Mouse (Mus musculus) hindbrain, embryonic 11.5 days (tissue): Measurements from ENCODE around the gene Stk32b. TPM values are rescaled to one million over a fixed set of nuclear protein-coding genes. Genes with fewer than 3 reads are reported as not detected.

Source experiments
- ATAC-seq: fragments of 200-750 bp; cut with Nextera tagmentation; 2 replicates; pipeline ENCODE4 v1.8.0; 2017; ENCODE audit warnings: mild to moderate bottlenecking, moderate TSS enrichment, moderate library complexity; ENCODE audit not compliant: low FRiP score
- DNase-seq: peaks from one replicate; pipeline ENCODE4 v3.0.0-alpha.2; 2015; ENCODE audit warnings: low spot score
- H3K27ac ChIP-seq: fragments of 300-500 bp; sonication (generic); 2 replicates; pipeline ENCODE4 v1.5.1; 2014; ENCODE audit warnings: mild to moderate bottlenecking, low read depth, low read length
- H3K27me3 ChIP-seq: fragments of 300-500 bp; sonication (generic); 2 replicates; pipeline ENCODE4 v1.6.1; 2014; ENCODE audit warnings: mild to moderate bottlenecking, low read length, moderate library complexity, mixed read lengths; ENCODE audit not compliant: control insufficient read depth, insufficient read depth
- H3K36me3 ChIP-seq: fragments of 300-500 bp; sonication (generic); 2 replicates; pipeline ENCODE4 v1.6.1; 2014; ENCODE audit warnings: mild to moderate bottlenecking, low read length, moderate library complexity, mixed read lengths; ENCODE audit not compliant: control insufficient read depth, insufficient read depth
- H3K4me1 ChIP-seq: fragments of 300-500 bp; sonication (generic); replicated peaks from 2 replicates; pipeline ENCODE4 v1.6.1; 2014; ENCODE audit warnings: low read length, mixed read lengths; ENCODE audit not compliant: control insufficient read depth, insufficient read depth
- H3K4me2 ChIP-seq: fragments of 300-500 bp; sonication (generic); replicated peaks from 2 replicates; pipeline ENCODE4 v1.6.1; 2014; ENCODE audit warnings: mild to moderate bottlenecking, low read depth, low read length
- H3K4me3 ChIP-seq: fragments of 300-500 bp; sonication (generic); 2 replicates; pipeline ENCODE4 v1.5.1; 2014; ENCODE audit warnings: low read depth, low read length
- H3K9ac ChIP-seq: fragments of 300-500 bp; sonication (generic); 2 replicates; pipeline ENCODE4 v1.6.1; 2014; ENCODE audit warnings: low read depth, low read length
- H3K9me3 ChIP-seq: fragments of 300-500 bp; sonication (generic); 2 replicates; pipeline ENCODE4 v1.6.1; 2016; ENCODE audit warnings: low read length; ENCODE audit not compliant: control insufficient read depth
- WGBS: fragments of 180-500 bp; shearing (Covaris S2); extraction: QIAGEN DNeasy Blood & Tissue Kit; methylation state at CpG from one replicate; pipeline ENCODE4 v1.1.7; 2014; 5-methylcytosine and 5-hydroxymethylcytosine counted together
- polyA plus RNA-seq: library from polyadenylated mRNA; unstranded; fragments of >200 nt; fragmentation: Nextera tagmentation; extraction: Ambion mirVana; gene quantifications from 2 replicates; pipeline ENCODE4 v1.2.1, GENCODE M21; 2014

Stk32b gene
- polyA plus RNA-seq, 1 experiment from 2014 or later = 6.3 TPM

DNA sequence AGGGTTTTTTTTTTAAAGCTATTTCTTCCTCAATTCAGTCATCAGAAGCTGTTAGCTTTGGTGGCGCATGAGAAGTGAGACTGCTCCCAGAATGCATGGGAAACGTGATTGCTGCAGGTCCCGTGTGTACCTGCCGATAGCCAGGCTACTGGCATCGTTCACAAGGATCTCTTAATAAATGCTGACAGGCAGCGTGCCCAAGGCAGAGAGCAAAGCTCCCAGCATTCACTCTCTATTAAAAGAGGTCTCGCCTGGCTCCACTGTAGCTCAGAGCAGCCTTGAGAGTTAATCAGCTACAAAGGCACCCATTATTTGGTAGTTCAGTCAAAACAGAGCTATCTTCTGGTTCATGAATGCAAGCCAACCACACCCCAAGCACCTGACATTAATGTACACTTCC lies 72.9 kb downstream of the Stk32b start:
- no peaks in the 10 kb centered on the region for H3K36me3 ChIP-seq
- 84% methylated on average over 7 of the region's 7 CpGs for WGBS
- no peaks in the 10 kb centered on the region for H3K27me3 ChIP-seq
- no peak overlapping the region for H3K9ac ChIP-seq
- DNase-seq (no peak), ATAC-seq (no peak)
- no peaks in the 10 kb centered on the region for H3K9me3 ChIP-seq
- no peak overlapping the region for H3K27ac ChIP-seq
- no peak overlapping the region for H3K4me3 ChIP-seq
- no peak overlapping the region for H3K4me2 ChIP-seq
- H3K4me1 ChIP-seq = no peaks in the 10 kb centered on the region

- H3K9me3 ChIP-seq = no peaks in the 10 kb centered on the region
- H3K4me2 ChIP-seq = no peak overlapping the region
- no peak overlapping the region for H3K9ac ChIP-seq
- H3K27me3 ChIP-seq = no peaks in the 10 kb centered on the region
- ATAC-seq = no peak
- DNase-seq = no peak
- H3K27ac ChIP-seq = no peak overlapping the region
- H3K36me3 ChIP-seq = no peaks in the 10 kb centered on the region
- no peak overlapping the region for H3K4me3 ChIP-seq
- 88% methylated on average over 7 of the region's 7 CpGs for WGBS
- no peaks in the 10 kb centered on the region for H3K4me1 ChIP-seq
Observed at GRCm38 (mm10) chr5:37642486-37642885, 74.5 kb downstream of the Stk32b start.

- no peak overlapping the region for H3K4me3 ChIP-seq
- DNase-seq (no peak), ATAC-seq (no peak)
- H3K9ac ChIP-seq = no peak overlapping the region
- no peak overlapping the region for H3K4me2 ChIP-seq
- peaks cover 3% of the 10 kb centered on the region; the same call in 1 of the 2 replicates for H3K9me3 ChIP-seq
- no peaks in the 10 kb centered on the region for H3K36me3 ChIP-seq
- 70% methylated on average over 2 of the region's 2 CpGs for WGBS
- no peaks in the 10 kb centered on the region for H3K27me3 ChIP-seq
- H3K4me1 ChIP-seq = no peaks in the 10 kb centered on the region
- no peak overlapping the region for H3K27ac ChIP-seq
Observed at GRCm38 (mm10) chr5:37634791-37635190, 82.2 kb downstream of the Stk32b start.

DNA sequence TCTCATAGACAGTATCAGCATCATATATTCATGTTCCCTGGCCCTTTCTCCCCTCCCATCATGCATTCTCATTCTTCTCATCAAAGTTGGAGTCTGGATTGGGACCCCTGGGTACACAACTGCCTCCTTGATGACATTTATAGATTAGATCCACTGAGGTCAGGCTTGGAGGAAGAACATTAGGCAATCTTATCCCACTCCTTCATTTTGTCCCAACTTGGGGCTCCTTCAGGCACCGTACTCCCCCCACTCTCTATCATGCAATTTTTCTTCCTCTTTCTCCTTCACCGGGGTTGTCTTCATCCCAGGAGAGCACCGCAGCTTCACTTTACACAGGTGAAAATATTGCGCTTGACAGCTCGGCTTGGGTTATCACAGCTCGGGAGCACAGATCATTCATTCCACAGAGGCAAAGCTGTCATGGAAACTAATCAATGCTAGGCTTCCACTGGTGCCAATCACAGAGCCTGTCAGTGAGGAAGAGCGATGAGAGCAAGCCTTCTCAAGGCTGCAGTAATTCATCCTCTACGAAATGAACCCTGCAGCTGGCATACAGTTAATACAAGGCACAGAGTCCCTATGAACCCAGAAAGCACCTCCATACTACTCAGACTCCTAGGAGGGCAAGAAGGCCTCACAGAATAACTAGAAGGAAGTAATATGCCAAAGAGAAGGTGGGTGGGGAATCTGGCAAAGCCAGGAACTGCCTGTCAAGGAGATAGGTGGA lies 89.4 kb downstream of the Stk32b start:
- H3K9me3 ChIP-seq = peaks cover 3% of the 10 kb centered on the region; the same call in 1 of the 2 replicates
- no peak for DNase-seq
- H3K4me2 ChIP-seq = no peak overlapping the region
- ATAC-seq = no peak
- H3K4me3 ChIP-seq = no peak overlapping the region
- H3K36me3 ChIP-seq = no peaks in the 10 kb centered on the region
- 83% methylated on average over 8 of the region's 8 CpGs for WGBS
- no peaks in the 10 kb centered on the region for H3K27me3 ChIP-seq
- H3K9ac ChIP-seq = no peak overlapping the region
- H3K4me1 ChIP-seq = no peaks in the 10 kb centered on the region
- no peak overlapping the region for H3K27ac ChIP-seq

DNA sequence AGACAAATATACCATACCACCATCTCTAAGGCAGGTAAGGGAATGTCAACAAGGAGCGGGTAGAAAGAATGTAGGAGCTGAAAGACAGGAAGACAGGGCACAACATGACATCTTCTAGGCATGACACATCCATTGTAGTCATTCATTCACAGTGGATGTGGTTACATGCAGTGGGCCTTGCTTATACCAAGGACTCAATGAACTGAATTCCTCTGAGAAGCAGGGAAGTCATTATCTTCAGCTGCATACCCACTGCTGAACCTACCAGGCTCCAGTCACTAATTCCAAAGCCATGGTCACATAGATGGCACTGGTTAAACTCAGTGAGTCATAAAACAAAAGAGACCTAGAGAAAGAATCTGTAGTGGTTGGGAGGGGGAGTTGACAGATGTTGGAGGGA lies 105.1 kb downstream of the Stk32b start:
- H3K9me3 ChIP-seq = no peaks in the 10 kb centered on the region
- no peak for ATAC-seq
- no peaks in the 10 kb centered on the region for H3K27me3 ChIP-seq
- H3K4me1 ChIP-seq = no peaks in the 10 kb centered on the region
- no peak overlapping the region for H3K9ac ChIP-seq
- DNase-seq = no peak
- no peak overlapping the region for H3K4me3 ChIP-seq
- H3K4me2 ChIP-seq = no peak overlapping the region
- H3K27ac ChIP-seq = no peak overlapping the region
- 81% methylated on average over 1 of the region's 1 CpGs for WGBS
- H3K36me3 ChIP-seq = no peaks in the 10 kb centered on the region

GRCm38 (mm10) chr5:37599566-37599965 lies 117.4 kb downstream of the Stk32b start:
- Histone ChIP-seq H3K27me3 (no peaks in the 10 kb centered on the region), H3K36me3 (no peaks in the 10 kb centered on the region), H3K4me1 (no peaks in the 10 kb centered on the region), H3K4me2 (no peak overlapping the region), H3K9me3 (no peaks in the 10 kb centered on the region), H3K9ac (no peak overlapping the region), H3K4me3 (no peak overlapping the region), H3K27ac (no peak overlapping the region)
- DNase-seq (no peak), ATAC-seq (no peak)
- WGBS = 85% methylated on average over 1 of the region's 1 CpGs

DNA sequence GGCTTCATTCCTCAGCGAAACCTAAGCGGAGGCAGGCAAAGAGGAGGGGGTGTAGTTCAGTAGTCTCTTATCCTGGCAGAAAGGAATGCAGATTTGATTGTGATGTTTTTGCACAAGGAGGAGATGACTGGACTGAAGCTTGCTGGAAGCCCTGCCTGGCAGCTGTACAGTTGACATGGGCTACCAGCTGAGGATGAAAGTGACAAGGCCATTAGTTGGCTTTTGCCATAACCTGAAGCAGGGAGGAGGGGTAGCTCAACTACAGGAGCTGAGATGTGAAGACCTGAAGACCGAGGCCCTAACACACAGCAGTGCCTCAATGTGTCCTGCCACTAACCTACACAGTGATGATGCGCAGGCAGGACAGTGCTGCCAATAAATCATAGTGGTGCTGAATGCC lies 118.7 kb downstream of the Stk32b start:
- H3K27me3 ChIP-seq = no peaks in the 10 kb centered on the region
- no peaks in the 10 kb centered on the region for H3K36me3 ChIP-seq
- ATAC-seq = no peak
- H3K9me3 ChIP-seq = no peaks in the 10 kb centered on the region
- no peak overlapping the region for H3K9ac ChIP-seq
- H3K4me2 ChIP-seq = no peak overlapping the region
- H3K4me3 ChIP-seq = no peak overlapping the region
- DNase-seq = no peak
- no peaks in the 10 kb centered on the region for H3K4me1 ChIP-seq
- 94% methylated on average over 4 of the region's 4 CpGs for WGBS
- no peak overlapping the region for H3K27ac ChIP-seq

DNA sequence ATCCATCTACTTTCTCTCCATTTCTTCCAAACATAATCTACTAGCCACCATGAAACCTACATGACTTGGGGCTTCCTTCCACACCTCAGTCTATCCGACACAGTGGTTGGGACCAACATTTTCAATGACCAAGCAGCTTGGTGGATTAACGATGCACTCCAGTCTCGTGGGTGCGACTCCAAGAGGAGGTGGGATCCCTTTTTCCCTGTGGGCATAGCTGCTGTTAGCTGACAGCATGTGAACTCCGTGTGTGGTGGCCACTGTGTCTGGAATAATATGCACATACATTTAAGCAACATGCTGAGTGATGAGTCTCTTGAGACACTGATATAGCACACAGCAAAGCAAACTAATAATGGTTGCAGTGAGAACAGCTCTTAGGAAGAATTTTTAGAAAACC lies 124.6 kb downstream of the Stk32b start:
- no peak overlapping the region for H3K27ac ChIP-seq
- ATAC-seq (no peak), DNase-seq (no peak)
- no peak overlapping the region for H3K9ac ChIP-seq
- H3K27me3 ChIP-seq = no peaks in the 10 kb centered on the region
- H3K36me3 ChIP-seq = no peaks in the 10 kb centered on the region
- no peak overlapping the region for H3K4me2 ChIP-seq
- H3K9me3 ChIP-seq = no peaks in the 10 kb centered on the region
- WGBS = 81% methylated on average over 5 of the region's 5 CpGs
- H3K4me3 ChIP-seq = no peak overlapping the region
- no peaks in the 10 kb centered on the region for H3K4me1 ChIP-seq

GRCm38 (mm10) chr5:37587861-37588260 lies 129.1 kb downstream of the Stk32b start:
- no peaks in the 10 kb centered on the region for H3K9me3 ChIP-seq
- DNase-seq = no peak
- ATAC-seq = no peak
- H3K36me3 ChIP-seq = no peaks in the 10 kb centered on the region
- 82% methylated on average over 5 of the region's 5 CpGs for WGBS
- H3K4me3 ChIP-seq = no peak overlapping the region
- H3K9ac ChIP-seq = no peak overlapping the region
- H3K27me3 ChIP-seq = no peaks in the 10 kb centered on the region
- H3K4me1 ChIP-seq = no peaks in the 10 kb centered on the region
- H3K27ac ChIP-seq = no peak overlapping the region
- H3K4me2 ChIP-seq = no peak overlapping the region
